Mouse (Mus musculus) olfactory bulb, adult 2 months (tissue): ENCODE data around the gene Alas2. TPM values are rescaled to one million over a fixed set of nuclear protein-coding genes. Genes with fewer than 3 reads are reported as not detected.

ENCODE experiments used
- H3K27ac ChIP-seq: fragments of 200-500 bp; 2 replicates; pipeline ENCODE4 v1.5.1; 2012; ENCODE audit warnings: low read depth, low read length; ENCODE audit not compliant: insufficient read depth
- H3K4me1 ChIP-seq: fragments of 200-500 bp; 2 replicates; pipeline ENCODE4 v1.6.1; 2012; ENCODE audit warnings: low read length; ENCODE audit not compliant: control insufficient read depth, insufficient read depth
- H3K4me3 ChIP-seq: fragments of 200-500 bp; 2 replicates; pipeline ENCODE4 v1.5.1; 2012; ENCODE audit warnings: mild to moderate bottlenecking, low read depth, low read length, moderate library complexity; ENCODE audit not compliant: insufficient read depth
- CTCF ChIP-seq: fragments of 200-500 bp; IDR thresholded peaks from 2 replicates; pipeline ENCODE4 v1.5.1; 2012; ENCODE audit warnings: low read depth, mild to moderate bottlenecking, low read length, moderate library complexity; ENCODE audit not compliant: insufficient read depth
- POLR2A ChIP-seq: fragments of 200-500 bp; IDR thresholded peaks from 2 replicates; pipeline ENCODE4 v1.6.1; 2012; ENCODE audit warnings: mild to moderate bottlenecking, low read depth, low read length, moderate library complexity; ENCODE audit not compliant: insufficient read depth
- WGBS: fragments of 180-500 bp; shearing (Covaris S2); methylation state at CpG from one replicate; pipeline ENCODE4 v1.1.7; 2018; 5-methylcytosine and 5-hydroxymethylcytosine counted together
- polyA plus RNA-seq: library from polyadenylated mRNA; stranded (reverse); fragments of >200 nt; gene quantifications from 2 replicates; pipeline ENCODE4 v1.2.4, GENCODE M21; 2012; ENCODE audit warnings: low replicate concordance; ENCODE audit not compliant: missing spikeins, insufficient read depth, insufficient read length

The Alas2 gene
- polyA plus RNA-seq: not detected in 2 replicates

GRCm38 (mm10) chrX:150547239-150547638 lies at the start of gene Alas2:
TSS of gene Alas2 (plus strand) at chrX:150547375.
- 58% methylated on average over 5 of the region's 5 CpGs for WGBS
- TF ChIP-seq POLR2A: no peak
- no peak for TF ChIP-seq CTCF
- no peaks in the 10 kb centered on the region for H3K4me1 ChIP-seq
- no peak within 1 kb of the TSS for H3K4me3 ChIP-seq
- no peak within 1 kb of the TSS for H3K27ac ChIP-seq

DNA sequence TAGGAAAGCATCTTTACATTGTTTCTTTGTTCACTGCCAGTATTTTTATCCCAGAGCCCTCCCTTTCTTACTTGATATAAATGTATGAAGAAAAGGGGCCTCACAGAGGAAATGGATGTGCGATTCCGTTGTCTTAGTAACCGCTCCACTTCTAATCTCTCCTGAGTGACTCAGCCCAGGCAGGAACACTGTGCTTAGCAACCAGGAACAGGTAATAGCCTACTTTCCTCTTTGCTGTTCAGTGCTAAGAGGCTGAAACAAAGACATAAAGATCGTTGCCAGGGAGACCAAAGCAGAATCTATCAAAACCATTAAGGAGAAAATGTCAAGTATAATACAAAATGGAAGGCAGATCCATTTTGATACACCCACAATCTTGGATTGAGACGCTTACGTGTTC lies 38.5 kb upstream of the Alas2 start:
- no peak overlapping the region for H3K4me3 ChIP-seq
- WGBS: 53% methylated on average over 6 of the region's 6 CpGs
- no peak for TF ChIP-seq CTCF
- TF ChIP-seq POLR2A: no peak
- H3K4me1 ChIP-seq: no peaks in the 10 kb centered on the region
- H3K27ac ChIP-seq: no peak overlapping the region

GRCm38 (mm10) chrX:150510631-150511030 lies 36.5 kb upstream of the Alas2 start:
- H3K4me1 ChIP-seq: no peaks in the 10 kb centered on the region
- TF ChIP-seq CTCF (no peak), POLR2A (no peak)
- WGBS: 39% methylated on average over 4 of the region's 4 CpGs
- no peak overlapping the region for H3K4me3 ChIP-seq
- no peak overlapping the region for H3K27ac ChIP-seq

DNA sequence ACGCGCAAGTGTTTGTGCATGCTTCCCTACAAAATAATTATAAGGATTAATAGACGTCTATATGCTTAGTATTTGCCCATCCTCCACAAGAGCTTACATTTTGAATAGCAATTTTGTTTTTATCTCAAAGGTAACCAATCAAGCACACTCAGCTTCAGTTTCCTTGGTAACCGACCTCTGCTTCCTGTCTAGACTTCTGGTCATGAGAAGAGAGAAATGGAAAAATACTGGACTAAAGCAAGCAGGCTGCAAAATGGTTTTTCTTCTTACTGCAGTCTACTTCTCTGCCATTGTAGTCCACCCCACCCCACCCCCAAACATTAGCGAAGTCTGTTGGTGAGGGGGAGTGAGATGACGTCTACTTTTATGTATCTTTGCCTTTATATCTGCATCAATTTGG lies 35.9 kb upstream of the Alas2 start:
- Histone ChIP-seq H3K4me1 (no peaks in the 10 kb centered on the region), H3K4me3 (no peak overlapping the region), H3K27ac (no peak overlapping the region; the same call in 1 of the 2 replicates)
- TF ChIP-seq POLR2A (no peak), CTCF (no peak)
- 57% methylated on average over 6 of the region's 6 CpGs for WGBS

DNA sequence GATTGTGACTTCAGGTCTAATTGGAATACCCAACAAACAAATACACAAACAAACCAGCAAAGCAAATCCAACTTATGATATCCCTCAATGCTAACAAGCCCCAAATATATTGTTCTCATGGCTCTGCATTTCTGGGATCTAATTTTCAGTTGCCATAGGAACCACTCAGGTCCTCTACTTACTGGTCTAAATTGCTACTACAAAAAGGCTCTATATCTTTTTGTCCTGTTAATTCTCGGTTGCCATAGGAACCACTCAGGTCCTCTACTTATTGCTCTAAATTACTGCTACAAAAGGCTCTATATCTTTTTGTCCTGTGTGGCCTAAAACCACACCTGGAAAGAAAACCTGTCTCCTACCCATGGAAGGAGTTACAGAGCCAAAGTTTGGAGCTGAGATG lies 33.0 kb upstream of the Alas2 start:
- H3K4me3 ChIP-seq: no peak overlapping the region
- WGBS: 41% methylated on average over 1 of the region's 1 CpGs
- no peaks in the 10 kb centered on the region for H3K4me1 ChIP-seq
- TF ChIP-seq POLR2A (no peak), CTCF (no peak)
- H3K27ac ChIP-seq: no peak overlapping the region

DNA sequence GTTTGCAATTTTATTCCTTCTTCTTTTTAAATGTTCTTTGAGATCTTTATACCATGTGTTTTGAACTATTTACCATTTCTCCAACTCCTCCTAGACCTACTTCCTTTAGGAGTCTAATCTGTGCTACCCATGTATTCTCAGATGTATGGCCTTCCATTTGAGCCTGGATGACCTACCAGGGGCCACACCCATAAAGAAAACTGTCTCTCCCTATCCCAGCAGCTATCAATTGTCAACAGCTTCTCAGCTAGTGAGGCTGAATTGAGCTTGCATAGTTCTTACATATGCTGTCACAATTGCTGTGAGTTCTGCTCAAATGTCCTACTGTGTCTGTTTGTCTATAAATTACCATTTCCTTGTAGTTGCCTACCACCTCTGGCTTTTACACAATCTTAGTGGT lies 31.2 kb upstream of the Alas2 start:
- no peak overlapping the region for H3K4me3 ChIP-seq
- no peaks in the 10 kb centered on the region for H3K4me1 ChIP-seq
- H3K27ac ChIP-seq: no peak overlapping the region
- no peak for TF ChIP-seq POLR2A
- no peak for TF ChIP-seq CTCF

GRCm38 (mm10) chrX:150516477-150516876 lies 30.7 kb upstream of the Alas2 start:
- no peaks in the 10 kb centered on the region for H3K4me1 ChIP-seq
- WGBS: 96% methylated on average over 1 of the region's 1 CpGs
- TF ChIP-seq CTCF (no peak), POLR2A (no peak)

DNA sequence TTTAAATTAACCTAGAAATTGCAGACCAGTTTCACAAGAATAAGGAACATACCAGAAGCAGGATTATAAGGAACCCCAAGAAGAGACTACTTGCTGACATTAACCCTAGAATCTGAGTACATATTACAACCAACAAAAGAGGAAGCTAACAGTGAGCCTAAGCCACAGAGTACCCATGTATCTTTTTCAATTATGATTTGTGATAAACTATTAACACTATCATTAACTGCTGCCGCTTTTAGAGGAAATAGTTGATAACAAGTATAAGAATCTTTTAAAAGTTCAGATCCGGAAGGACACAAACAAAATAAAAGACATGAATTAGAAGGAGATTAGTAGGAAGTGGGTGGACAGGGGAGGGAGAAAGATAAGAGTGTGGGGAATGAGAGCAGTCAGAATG lies 7.1 kb upstream of the Alas2 start:
- no peak for TF ChIP-seq CTCF
- no peak for TF ChIP-seq POLR2A
- Histone ChIP-seq H3K4me3 (no peak overlapping the region), H3K4me1 (no peaks in the 10 kb centered on the region), H3K27ac (no peak overlapping the region)
- WGBS: 93% methylated on average over 2 of the region's 2 CpGs

More at GRCm38 (mm10) chrX:150516477-150516876, 30.7 kb upstream of the Alas2 start:
- H3K27ac ChIP-seq: no peak overlapping the region
- H3K4me3 ChIP-seq: no peak overlapping the region

DNA sequence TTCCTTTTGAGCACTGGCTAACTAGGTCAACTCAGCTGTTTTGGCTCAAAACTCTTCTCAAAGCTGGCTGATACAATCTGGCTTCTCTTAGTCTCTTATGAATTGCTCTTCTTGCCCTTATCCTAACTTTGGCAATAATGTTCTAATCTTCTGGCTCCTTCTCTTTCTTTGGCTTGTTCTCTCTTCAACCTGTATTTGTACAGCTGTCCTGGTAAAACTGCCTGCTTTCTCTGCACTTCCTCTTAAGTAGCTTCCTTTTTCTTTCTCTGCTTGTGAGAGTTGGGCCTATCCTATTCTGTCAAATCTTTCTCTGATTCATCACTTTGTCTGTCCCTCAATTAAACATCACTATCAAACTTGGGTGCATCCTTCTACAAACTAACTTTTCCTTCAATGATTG lies 5.5 kb upstream of the Alas2 start:
- H3K4me3 ChIP-seq: no peak overlapping the region
- H3K4me1 ChIP-seq: no peaks in the 10 kb centered on the region
- TF ChIP-seq POLR2A (no peak), CTCF (no peak)
- H3K27ac ChIP-seq: no peak overlapping the region

DNA sequence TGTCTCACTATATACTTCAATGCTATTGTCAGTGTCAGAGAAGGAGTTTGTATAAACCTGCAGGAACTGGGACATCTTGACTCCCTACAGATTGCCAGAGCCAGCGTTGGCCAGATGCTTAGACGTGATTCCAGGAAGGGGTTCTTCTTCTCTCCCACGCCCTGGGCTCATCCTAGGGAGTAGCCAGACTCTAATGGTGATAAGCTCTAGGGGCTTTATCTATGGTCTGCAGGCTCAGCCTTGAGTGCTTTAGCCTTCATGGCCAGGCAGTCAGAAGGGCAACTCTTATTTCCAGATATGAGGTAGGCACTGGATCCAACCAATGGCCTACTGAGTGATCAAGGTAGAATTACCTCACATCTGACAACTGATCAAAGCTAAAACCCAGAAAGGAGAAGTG lies 2.5 kb downstream of the Alas2 start:
- H3K4me1 ChIP-seq: no peaks in the 10 kb centered on the region
- no peak for TF ChIP-seq POLR2A
- no peak for TF ChIP-seq CTCF
- no peak overlapping the region for H3K27ac ChIP-seq
- no peak overlapping the region for H3K4me3 ChIP-seq
- WGBS: 93% methylated on average over 3 of the region's 3 CpGs
